Mouse (Mus musculus): Measurements from ENCODE around the gene Zbtb2. TPM values are rescaled to one million over a fixed set of nuclear protein-coding genes. Genes with fewer than 3 reads are reported as not detected.
A peak's percentile ranks its signal among the peaks of the same experiment; 100 is the strongest.
"Not testable (repeated sequence)": the region's sequence is repeated elsewhere in the genome, so short reads cannot be mapped to it uniquely, and the experiment has no call there.

Gene Zbtb2
- polyA plus RNA-seq (2012; rRNA removed): 7.8 and 7.9 TPM in 2 replicates

- no peak for TF ChIP-seq CTCF (IDR thresholded peaks at IDR 0.05; ENCODE audit: extremely low read depth, insufficient read depth, low read length)
- TF ChIP-seq POLR2A (IDR thresholded peaks at IDR 0.05; ENCODE audit: extremely low read depth, insufficient read depth, low read length): no peak
- Histone ChIP-seq H3K4me1 (ENCODE audit: control insufficient read depth, insufficient read depth, low read length) (peaks cover 11% of the 10 kb centered on the region), H3K27ac (ENCODE audit: insufficient read depth, low read length) (peak within 1 kb of the TSS; percentile 99)
These were observed at the start of gene Zbtb2 for GRCm38 (mm10) chr10:4387701-4388383. Gene Zbtb2, minus strand, starts transcription at chr10:4388108.

GRCm38 (mm10) chr10:4435416-4435815 is 47.5 kb upstream of the Zbtb2 start:
- H3K27ac ChIP-seq (ENCODE audit: insufficient read depth, low read length): no peak overlapping the region
- H3K4me1 ChIP-seq (ENCODE audit: control insufficient read depth, insufficient read depth, low read length): peaks cover 5% of the 10 kb centered on the region
- no peak for TF ChIP-seq POLR2A (IDR thresholded peaks at IDR 0.05; ENCODE audit: extremely low read depth, insufficient read depth, low read length)
- no peak for TF ChIP-seq CTCF (IDR thresholded peaks at IDR 0.05; ENCODE audit: extremely low read depth, insufficient read depth, low read length)
- H3K4me3 ChIP-seq (ENCODE audit: insufficient read depth, low read length): no peak overlapping the region

More at GRCm38 (mm10) chr10:4387701-4388383, at the start of gene Zbtb2:
- peak within 1 kb of the TSS; percentile 74 for H3K4me3 ChIP-seq (ENCODE audit: insufficient read depth, low read length)

- H3K4me3 ChIP-seq (ENCODE audit: insufficient read depth, low read length); H3K4me1 ChIP-seq (ENCODE audit: control insufficient read depth, insufficient read depth, low read length): not testable (repeated sequence)
These were observed 46.0 kb upstream of the Zbtb2 start for GRCm38 (mm10) chr10:4433871-4434270.

GRCm38 (mm10) chr10:4432996-4433755 is 45.3 kb upstream of the Zbtb2 start:
- H3K4me1 ChIP-seq (ENCODE audit: control insufficient read depth, insufficient read depth, low read length): peaks cover 9% of the 10 kb centered on the region
- H3K27ac ChIP-seq (ENCODE audit: insufficient read depth, low read length): peak overlapping the region; percentile 53; the same call in 1 of the 2 replicates
- peak overlapping the region; percentile 82 for H3K4me3 ChIP-seq (ENCODE audit: insufficient read depth, low read length)
- no peak for TF ChIP-seq POLR2A (IDR thresholded peaks at IDR 0.05; ENCODE audit: extremely low read depth, insufficient read depth, low read length)
- no peak for TF ChIP-seq CTCF (IDR thresholded peaks at IDR 0.05; ENCODE audit: extremely low read depth, insufficient read depth, low read length)

More at GRCm38 (mm10) chr10:4433871-4434270, 46.0 kb upstream of the Zbtb2 start:
- H3K27ac ChIP-seq (ENCODE audit: insufficient read depth, low read length): not testable (repeated sequence)

GRCm38 (mm10) chr10:4432123-4432931 is 44.4 kb upstream of the Zbtb2 start, which contains the start of the genes Rmnd1 and Armt1:
Gene Rmnd1, minus strand, starts transcription at chr10:4432388.
Gene Armt1, plus strand, starts transcription at chr10:4432467.
- TF ChIP-seq CTCF (IDR thresholded peaks at IDR 0.05; ENCODE audit: extremely low read depth, insufficient read depth, low read length): no peak
- peak; percentile 85 for TF ChIP-seq POLR2A (IDR thresholded peaks at IDR 0.05; ENCODE audit: extremely low read depth, insufficient read depth, low read length)
- Histone ChIP-seq H3K27ac (ENCODE audit: insufficient read depth, low read length) (peak within 1 kb of the TSS; percentile 89), H3K4me1 (ENCODE audit: control insufficient read depth, insufficient read depth, low read length) (peaks cover 9% of the 10 kb centered on the region), H3K4me3 (ENCODE audit: insufficient read depth, low read length) (peak within 1 kb of the TSS; percentile 82)

GRCm38 (mm10) chr10:4431746-4432122 is 43.8 kb upstream of the Zbtb2 start:
- H3K4me1 ChIP-seq (ENCODE audit: control insufficient read depth, insufficient read depth, low read length): peaks cover 9% of the 10 kb centered on the region
- TF ChIP-seq POLR2A (IDR thresholded peaks at IDR 0.05; ENCODE audit: extremely low read depth, insufficient read depth, low read length) (no peak), CTCF (IDR thresholded peaks at IDR 0.05; ENCODE audit: extremely low read depth, insufficient read depth, low read length) (no peak)
- H3K27ac ChIP-seq (ENCODE audit: insufficient read depth, low read length): peak overlapping the region; percentile 89
- H3K4me3 ChIP-seq (ENCODE audit: insufficient read depth, low read length): peak overlapping the region; percentile 82

GRCm38 (mm10) chr10:4430826-4431225 is 42.9 kb upstream of the Zbtb2 start:
- H3K27ac ChIP-seq (ENCODE audit: insufficient read depth, low read length): no peak overlapping the region; the same call in 1 of the 2 replicates
- peak overlapping the region; percentile 82; the same call in 1 of the 2 replicates for H3K4me3 ChIP-seq (ENCODE audit: insufficient read depth, low read length)
- H3K4me1 ChIP-seq (ENCODE audit: control insufficient read depth, insufficient read depth, low read length): peaks cover 9% of the 10 kb centered on the region
- TF ChIP-seq POLR2A (IDR thresholded peaks at IDR 0.05; ENCODE audit: extremely low read depth, insufficient read depth, low read length) (no peak), CTCF (IDR thresholded peaks at IDR 0.05; ENCODE audit: extremely low read depth, insufficient read depth, low read length) (no peak)

GRCm38 (mm10) chr10:4430399-4430798 is 42.5 kb upstream of the Zbtb2 start:
- H3K4me3 ChIP-seq (ENCODE audit: insufficient read depth, low read length): no peak overlapping the region
- H3K27ac ChIP-seq (ENCODE audit: insufficient read depth, low read length): no peak overlapping the region; the same call in 1 of the 2 replicates
- TF ChIP-seq CTCF (IDR thresholded peaks at IDR 0.05; ENCODE audit: extremely low read depth, insufficient read depth, low read length) (no peak), POLR2A (IDR thresholded peaks at IDR 0.05; ENCODE audit: extremely low read depth, insufficient read depth, low read length) (no peak)
- peaks cover 9% of the 10 kb centered on the region for H3K4me1 ChIP-seq (ENCODE audit: control insufficient read depth, insufficient read depth, low read length)

- Histone ChIP-seq H3K4me3 (ENCODE audit: insufficient read depth, low read length) (no peak overlapping the region), H3K4me1 (ENCODE audit: control insufficient read depth, insufficient read depth, low read length) (peaks cover 3% of the 10 kb centered on the region; the same call in 1 of the 2 replicates), H3K27ac (ENCODE audit: insufficient read depth, low read length) (no peak overlapping the region)
- no peak for TF ChIP-seq POLR2A (IDR thresholded peaks at IDR 0.05; ENCODE audit: extremely low read depth, insufficient read depth, low read length)
- peak; percentile 31; the same call in 1 of the 2 replicates for TF ChIP-seq CTCF (IDR thresholded peaks at IDR 0.05; ENCODE audit: extremely low read depth, insufficient read depth, low read length)
These were observed 37.3 kb upstream of the Zbtb2 start for GRCm38 (mm10) chr10:4425245-4425644.
